Mouse (Mus musculus) adrenal gland, adult 8-10 months (tissue): ENCODE measurements at regions not wholly inside any gene's neighbourhood (a gene's known extent, or its start where the extent isn't known, plus 50 kb on each side); places are given as distances from the start of the nearest gene placed in this dataset.

Experiments
- DNase-seq: peaks from one replicate; pipeline ENCODE4 v3.0.0; 2022

DNA sequence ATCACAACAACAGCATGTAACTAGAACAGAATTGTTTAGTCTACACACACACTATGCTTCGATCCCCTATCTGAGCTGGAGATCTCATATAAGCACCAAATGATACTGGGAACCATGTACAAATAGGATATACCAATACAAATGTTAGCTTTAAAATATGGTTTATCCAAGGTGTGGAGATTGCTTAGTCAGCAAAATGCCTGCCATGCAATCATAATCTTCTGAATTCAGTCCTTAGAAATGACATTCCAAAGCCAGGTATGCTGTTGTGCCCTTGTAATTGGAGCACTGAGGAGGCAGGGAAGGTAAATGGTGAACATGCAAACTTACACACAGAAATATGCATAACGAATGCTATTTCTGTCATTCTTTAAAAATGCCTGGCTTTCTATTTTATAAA lies 54.0 kb upstream of the Thsd7b start:
- no peak for DNase-seq

GRCm38 (mm10) chr1:129208806-129209205 lies 64.3 kb upstream of the Thsd7b start:
- DNase-seq, result no peak

DNA sequence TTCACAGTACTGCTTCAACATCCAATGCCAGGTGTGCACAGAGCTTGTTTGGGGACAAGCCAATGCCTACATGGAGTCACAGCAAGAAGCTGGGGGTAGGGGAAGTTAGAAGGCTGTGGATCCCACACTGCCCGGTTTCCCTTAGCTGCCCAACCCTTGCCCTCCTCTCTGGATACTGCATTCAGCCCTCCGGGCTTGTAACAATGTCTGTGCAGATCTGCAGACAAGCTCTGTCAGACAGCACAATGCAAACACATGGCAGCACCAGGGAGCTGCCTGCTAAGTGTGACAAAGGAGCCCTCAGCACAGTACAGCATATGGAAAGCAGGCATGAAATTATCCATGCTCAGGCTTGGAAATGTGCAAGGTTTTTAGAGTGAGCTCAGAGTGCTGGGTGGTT lies 64.7 kb upstream of the Thsd7b start:
- no peak for DNase-seq

DNA sequence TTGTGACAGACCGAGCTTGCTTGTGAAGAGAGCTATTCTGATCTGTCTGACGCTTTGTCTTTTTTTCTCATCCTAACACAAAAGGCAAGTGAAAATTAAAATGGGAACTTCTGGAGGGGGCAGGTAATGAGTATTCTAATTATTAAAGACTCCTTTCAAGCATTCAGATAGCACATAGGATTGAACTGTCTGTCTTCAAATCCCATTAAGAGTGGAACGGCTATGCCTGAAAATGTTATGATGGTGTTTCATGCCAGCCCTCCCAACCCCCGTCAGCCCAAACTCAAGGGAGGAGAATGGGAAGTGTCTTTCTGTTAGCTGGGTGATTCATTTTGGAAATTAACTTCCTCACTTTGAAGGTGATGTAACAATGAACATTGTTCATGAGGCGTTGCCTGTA lies 65.4 kb upstream of the Thsd7b start:
- no peak for DNase-seq

DNA sequence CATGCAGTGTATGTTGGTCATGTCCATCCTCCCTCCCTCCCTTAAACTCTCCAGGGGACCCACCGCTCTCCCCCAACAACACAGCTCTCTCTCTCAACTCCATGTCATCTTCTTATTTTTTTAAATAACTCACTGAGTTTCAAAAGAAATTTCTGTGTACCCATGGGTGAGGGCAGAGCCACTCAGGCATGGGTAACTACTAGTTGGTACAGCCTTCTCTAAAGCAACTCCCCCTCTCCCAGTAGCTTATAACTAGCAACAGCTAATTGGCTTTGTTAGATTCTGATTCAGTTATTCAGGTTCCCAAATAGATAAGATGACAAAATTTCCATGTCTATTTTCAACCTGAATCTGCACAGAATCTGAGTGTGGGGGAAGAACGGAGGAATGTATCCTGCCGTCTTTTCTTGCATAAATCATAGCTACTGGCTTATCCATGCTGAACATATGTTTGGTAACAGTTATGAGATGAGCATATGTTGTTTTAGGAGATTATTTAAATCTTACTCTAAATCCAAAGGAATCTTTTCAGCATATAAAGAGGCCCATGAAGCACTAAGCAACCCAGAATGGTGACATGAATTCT lies 92.8 kb upstream of the Thsd7b start:
- no peak for DNase-seq

DNA sequence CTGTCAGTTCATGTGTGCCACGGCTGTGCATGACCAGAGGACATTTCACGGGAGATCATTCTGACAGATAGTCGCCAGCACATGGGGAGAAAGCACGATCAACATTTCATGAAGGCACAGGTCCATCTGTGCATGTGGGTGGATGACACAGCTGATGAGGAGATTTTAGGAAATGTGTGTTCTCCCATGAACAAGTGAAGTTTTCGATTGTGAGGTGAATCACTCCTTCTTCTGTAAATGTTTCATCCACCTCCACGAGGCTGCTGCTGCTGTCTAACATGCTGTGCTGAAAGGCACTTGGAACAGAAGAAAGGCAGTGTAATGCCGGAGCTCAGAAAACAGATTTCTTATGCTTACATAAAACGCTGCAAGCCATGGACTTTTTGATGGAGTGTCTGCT lies 103.2 kb upstream of the Thsd7b start:
- DNase-seq, result no peak

DNA sequence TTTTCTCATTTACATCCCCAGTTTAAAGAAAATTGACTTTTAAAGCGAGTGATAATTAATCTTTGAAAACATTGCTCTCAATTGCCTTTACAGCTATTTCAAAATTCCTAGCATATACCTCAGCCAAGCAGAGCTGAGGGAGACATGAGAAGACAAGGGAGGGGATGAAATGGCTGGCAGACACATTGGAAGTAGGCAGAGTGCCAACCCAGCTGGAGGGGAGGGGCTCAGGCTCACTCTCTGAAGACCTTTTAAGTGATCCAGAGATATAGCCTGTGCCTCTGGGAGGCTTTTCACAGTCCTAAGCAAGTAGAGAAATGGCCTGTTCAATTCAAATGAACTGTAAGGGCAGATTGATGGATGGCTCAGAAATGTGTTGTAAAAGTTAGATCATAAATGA lies 122.5 kb upstream of the Thsd7b start:
- DNase-seq, result no peak

- no peak for DNase-seq
Measured at GRCm38 (mm10) chr1:129148733-129149388, 124.2 kb upstream of the Thsd7b start.

DNA sequence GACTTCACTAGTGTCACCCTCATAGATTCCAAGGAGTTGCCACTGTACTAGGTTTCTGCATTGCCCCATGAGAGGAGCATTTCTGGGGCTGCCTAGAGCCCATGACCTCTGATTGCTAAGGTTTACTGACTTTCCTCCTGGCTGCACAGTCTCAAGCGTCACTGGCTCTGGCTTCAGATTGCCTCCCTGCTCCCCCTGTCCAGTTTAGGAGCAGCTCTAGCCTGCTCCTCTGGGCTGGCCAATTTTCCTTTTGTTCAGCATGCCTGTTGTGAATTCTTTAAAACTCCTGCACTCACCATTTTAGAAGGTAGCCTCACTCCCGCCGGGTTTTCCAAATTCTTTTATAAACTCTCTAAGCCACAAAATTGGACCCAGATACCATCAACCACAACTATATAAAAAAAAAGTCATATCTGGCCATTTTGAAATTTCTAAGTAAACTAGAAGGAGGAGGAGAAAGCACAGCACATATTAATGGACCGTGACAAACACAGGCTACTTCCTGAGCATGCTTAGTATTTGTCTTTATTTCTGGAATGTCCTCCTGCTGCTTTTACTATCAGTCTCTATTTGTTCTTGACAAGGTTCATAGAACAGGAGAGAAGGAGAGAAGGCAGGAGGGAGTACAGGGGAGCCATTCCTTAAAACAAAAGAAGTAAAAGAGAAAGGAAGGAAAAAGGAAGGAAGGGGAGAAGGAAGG lies 126.6 kb upstream of the Thsd7b start:
- DNase-seq, result no peak

- DNase-seq, result no peak
Measured at GRCm38 (mm10) chr1:129138783-129139182, 134.3 kb upstream of the Thsd7b start.

GRCm38 (mm10) chr1:129106961-129107557 lies 166.0 kb upstream of the Thsd7b start:
- DNase-seq, result no peak

- DNase-seq, result no peak
Measured at GRCm38 (mm10) chr1:129100997-129101396, 172.1 kb upstream of the Thsd7b start.

DNA sequence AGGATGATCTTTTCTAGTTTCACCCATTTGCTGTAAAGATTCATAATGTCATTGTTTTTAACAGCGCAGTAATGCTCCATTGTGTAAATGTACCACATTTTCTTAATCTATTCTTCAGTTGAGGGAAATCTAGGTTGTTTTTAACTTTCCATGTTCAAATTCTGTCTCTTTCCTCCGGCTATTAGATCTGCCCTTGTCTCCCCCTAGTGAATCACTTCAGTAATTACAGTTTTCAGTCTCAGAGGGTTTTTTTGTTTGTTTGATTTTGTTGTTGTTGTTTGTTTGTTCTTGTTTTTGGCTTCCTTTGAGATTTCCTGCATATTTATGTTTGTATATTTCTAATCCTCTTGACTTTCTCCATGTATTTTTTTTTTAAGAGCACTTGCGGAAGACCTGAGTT lies 194.8 kb upstream of the Thsd7b start:
- DNase-seq, result no peak

DNA sequence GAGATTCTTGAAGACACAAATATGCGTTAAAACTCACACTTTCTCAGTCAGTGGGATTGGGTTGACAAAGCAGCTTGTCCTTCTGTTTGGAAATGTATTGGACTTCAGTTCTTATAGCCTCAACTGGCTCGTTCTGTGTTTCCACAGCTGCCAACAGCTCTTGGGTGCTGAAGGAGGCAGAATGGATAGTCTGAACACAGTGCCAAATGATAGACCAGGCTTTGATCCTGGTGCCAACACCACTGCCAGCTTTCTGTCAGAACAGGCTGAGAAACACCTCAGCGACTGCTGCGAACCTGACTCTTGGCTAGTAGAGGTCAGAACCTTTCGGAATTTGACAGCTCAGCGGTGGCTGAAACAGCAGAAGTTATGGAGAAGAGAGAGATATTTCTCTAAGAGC lies 215.9 kb upstream of the Thsd7b start:
- no peak for DNase-seq

DNA sequence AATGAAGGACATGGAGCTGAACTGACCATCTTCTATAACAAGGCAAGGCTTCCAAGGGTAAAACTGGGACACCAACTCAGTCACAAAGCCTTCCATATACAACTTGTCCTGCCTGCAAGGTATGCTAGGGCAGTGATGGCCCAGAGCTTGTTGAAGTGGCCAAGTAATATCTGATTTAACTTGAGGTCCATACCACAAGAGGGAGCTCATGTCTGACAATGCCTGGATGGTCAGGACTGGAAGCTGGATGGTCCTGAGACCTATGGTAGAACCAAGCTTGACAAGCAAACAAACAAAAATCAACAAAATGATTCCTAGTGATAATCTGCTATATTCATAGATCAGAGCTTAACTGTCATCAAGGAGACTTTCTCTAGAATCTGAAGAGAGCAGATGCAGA lies 217.8 kb upstream of the Thsd7b start:
- DNase-seq, result no peak

GRCm38 (mm10) chr1:129033707-129034106 lies 239.4 kb upstream of the Thsd7b start:
- DNase-seq, result no peak

DNA sequence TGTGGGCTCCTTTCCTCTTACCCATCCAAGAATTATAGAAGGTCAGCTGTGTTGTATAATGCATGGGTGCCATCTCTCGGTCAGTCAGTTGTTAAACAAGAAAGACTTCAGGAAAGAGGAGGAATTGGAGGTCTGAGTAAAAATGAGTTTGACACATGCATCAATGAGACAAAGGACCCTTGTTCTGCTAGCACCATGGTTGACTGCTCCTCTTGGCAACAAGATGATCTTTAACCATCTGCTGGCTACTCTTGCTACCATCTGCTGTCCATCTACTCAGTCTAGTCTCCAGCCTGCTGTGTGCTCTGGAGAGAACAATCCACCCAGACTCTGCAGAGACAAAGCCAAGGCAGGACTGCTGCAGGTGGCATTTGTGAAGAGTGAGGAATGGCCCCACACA lies 267.2 kb upstream of the Thsd7b start:
- no peak for DNase-seq

DNA sequence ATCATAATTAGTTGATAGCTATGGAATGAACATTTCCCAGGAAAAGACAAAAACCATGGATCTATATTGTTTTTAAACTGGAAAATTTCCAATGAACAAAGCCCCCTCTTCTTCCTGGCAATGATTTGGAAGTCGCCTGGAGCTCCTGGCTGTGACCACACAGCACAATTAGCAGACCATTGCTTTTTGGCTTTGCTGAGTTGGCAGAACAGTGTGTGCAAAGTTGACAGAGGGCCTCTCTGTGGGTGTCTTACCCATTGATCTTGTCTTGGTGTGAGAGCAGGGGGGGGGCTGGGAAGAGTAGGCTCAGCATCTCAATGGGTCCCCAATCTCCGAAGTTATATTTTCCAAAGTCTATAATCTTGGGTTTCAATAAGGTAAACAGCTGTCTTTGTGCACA lies 270.8 kb upstream of the Thsd7b start:
- DNase-seq, result no peak

DNA sequence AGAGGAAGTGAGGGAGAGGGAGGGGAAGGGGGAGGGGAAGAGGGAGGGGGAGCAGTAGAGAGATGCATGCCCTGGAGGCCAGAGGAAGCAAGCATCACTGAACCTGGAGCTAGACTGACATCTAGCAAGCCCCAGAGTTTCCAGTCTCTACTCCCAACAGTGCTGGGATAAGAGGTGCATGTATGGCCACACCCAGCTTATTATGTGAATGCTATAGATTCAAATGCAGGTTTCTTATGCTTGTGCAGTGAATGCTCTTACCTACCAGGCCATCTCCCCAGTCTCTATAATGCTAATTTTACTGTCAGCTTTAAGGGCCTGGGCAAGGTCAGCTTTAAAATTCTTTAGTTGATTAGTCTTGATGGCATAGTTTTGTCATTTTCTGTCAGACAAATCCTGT lies 271.3 kb upstream of the Thsd7b start:
- no peak for DNase-seq

DNA sequence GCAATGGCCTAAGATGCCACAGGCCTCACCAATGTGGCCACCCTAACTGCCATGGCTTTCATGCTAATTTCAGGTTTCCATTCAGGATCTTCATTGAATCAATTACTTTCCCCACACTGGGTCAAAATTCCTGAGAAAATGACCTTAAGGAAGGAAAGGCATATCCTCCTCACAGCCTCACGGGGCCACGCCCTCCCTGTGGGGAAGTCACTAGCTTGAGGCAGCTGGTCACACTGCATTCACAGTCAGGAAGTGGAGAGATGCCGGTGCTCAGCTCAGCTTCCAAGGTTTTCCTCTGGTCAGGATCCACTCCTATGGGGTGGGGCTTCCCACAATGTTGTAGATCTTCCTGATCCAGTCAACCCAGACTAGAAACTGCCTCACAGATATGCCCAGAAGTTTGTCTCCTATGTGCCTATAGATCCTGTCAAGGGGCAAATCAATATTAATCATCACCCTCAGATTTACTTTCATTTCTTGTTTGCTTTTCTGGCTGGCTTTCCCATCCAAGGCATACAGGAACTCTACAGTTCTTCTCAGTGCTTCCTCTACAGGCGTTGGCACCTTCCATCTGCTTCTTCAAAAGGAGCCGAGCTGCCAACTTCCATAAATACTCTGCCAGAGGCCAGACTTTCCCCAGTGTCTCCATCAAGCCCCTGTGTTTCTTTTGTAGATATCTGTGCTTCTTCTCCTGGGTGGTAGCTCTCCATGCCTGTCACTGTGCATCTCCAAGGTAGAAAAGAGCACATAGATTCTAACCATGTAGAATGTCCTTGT lies 273.2 kb upstream of the Thsd7b start:
- DNase-seq, result no peak

DNA sequence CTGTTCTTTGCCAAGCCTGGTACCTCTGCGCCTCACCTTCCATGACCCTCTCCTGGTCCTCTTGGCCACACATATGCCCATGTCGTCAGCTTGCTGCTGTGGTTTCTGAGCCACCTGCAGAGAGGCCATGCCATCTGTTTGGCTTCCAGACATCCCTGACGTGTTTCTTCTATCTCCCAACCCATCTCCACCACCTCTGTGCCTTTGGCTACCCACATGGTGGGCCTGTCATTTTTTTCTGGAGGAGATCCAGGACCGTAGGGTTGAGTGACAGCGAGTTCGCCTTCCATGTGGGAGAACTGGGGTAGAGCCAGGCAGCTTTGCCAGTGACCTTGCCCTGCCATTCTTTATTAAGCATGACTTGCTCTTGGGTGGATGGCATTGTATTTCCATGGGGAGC lies 278.4 kb upstream of the Thsd7b start:
- DNase-seq, result no peak

- DNase-seq, result no peak
Measured at GRCm38 (mm10) chr1:128983411-128983810, 289.7 kb upstream of the Thsd7b start.

- no peak for DNase-seq
Measured at GRCm38 (mm10) chr1:128975586-128975985, 297.5 kb upstream of the Thsd7b start.
